Mouse (Mus musculus): Measurements from ENCODE around the gene Plb1. TPM values are rescaled to one million over a fixed set of nuclear protein-coding genes. Genes with fewer than 3 reads are reported as not detected.

The Plb1 gene
- total RNA-seq, 2 experiments from 2014 or later, result 0.91 to 1.8 TPM

- no peak for TF ChIP-seq CTCF (IDR thresholded peaks at IDR 0.05)
- DNase-seq (ENCODE audit: extremely low spot score in 1 of 2, low spot score in 2 of 2), result no peak
- intact Hi-C loops (cut with DNase I), result no loop called here
- Histone ChIP-seq H3K27ac (no peak overlapping the region), H3K4me3 (no peak overlapping the region)
These were observed 28.7 kb downstream of the Plb1 start for GRCm38 (mm10) chr5:32261251-32261650.

- intact Hi-C loops (cut with DNase I), result no loop called here
- no peak for DNase-seq (ENCODE audit: extremely low spot score in 1 of 2, low spot score in 2 of 2)
These were observed 30.0 kb downstream of the Plb1 start for GRCm38 (mm10) chr5:32262534-32262933.

GRCm38 (mm10) chr5:32272502-32272901 is 40.0 kb downstream of the Plb1 start:
- intact Hi-C loops (cut with DNase I), result no loop called here
- no peak for DNase-seq (ENCODE audit: extremely low spot score in 1 of 2, low spot score in 2 of 2)
- no peak for TF ChIP-seq CTCF (IDR thresholded peaks at IDR 0.05)
- Histone ChIP-seq H3K4me3 (no peak overlapping the region), H3K27ac (no peak overlapping the region)

More at GRCm38 (mm10) chr5:32262534-32262933, 30.0 kb downstream of the Plb1 start:
- Histone ChIP-seq H3K27ac (no peak overlapping the region), H3K4me3 (no peak overlapping the region)
- TF ChIP-seq CTCF (IDR thresholded peaks at IDR 0.05), result no peak

DNA sequence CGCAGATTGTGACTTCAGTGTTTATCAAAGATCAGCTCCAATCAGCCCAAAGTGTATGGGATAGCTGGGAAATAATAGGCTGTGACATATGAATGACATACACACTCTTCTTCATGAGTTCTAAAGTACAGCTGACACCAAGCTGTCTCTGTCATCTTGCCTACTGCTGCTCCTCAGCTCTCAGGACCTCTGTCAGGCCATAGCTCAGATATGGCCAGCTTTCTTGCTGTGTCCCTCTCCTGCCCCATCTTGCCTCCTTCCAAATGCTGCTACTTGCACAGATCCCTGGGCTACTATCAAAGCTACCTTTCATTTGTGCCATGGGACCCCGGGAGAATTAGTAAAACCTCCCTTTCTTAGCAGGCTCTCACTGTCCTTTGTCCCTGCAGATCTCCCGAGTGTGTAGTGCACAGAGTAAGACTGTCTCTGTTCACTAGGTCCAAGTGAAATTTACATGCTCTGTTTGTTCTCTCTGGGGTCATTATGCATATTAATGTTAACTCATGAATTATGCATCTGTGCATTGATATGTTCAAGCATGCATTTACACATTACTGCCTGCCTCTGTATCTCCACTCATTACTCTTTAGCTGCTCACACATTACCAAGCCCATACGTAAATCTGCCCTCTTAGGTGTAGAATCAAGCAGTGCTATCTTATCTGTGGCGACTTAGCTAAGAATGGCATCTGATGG is 45.6 kb downstream of the Plb1 start:
- TF ChIP-seq CTCF (IDR thresholded peaks at IDR 0.05), result no peak
- no peak overlapping the region for H3K27ac ChIP-seq
- no peak overlapping the region for H3K4me3 ChIP-seq
- no peak for DNase-seq (ENCODE audit: extremely low spot score in 1 of 2, low spot score in 2 of 2)
- intact Hi-C loops (cut with DNase I), result no loop called here

DNA sequence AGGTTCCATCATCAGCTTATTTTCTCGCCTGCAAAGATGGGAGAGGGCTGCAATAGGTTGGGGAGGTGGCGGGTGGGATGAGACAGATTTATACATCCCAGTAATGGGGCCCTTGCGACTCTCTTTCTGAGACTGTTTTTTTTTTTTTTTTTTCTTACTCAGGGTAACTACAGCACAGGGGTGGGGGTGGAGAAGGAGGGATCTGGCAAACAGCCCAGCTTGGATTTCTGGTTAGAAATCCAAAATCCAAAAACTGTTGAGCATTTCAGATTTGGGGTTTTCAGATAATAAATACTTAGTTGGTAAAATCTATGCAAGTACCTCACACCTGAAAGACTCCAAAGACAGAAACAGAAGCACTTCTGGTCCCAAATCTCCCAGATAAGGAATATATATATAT is 47.6 kb downstream of the Plb1 start:
- DNase-seq (ENCODE audit: extremely low spot score in 1 of 2, low spot score in 2 of 2), result no peak
- intact Hi-C loops (cut with DNase I), result no loop called here
- Histone ChIP-seq H3K27ac (no peak overlapping the region), H3K4me3 (no peak overlapping the region)
- no peak for TF ChIP-seq CTCF (IDR thresholded peaks at IDR 0.05)

DNA sequence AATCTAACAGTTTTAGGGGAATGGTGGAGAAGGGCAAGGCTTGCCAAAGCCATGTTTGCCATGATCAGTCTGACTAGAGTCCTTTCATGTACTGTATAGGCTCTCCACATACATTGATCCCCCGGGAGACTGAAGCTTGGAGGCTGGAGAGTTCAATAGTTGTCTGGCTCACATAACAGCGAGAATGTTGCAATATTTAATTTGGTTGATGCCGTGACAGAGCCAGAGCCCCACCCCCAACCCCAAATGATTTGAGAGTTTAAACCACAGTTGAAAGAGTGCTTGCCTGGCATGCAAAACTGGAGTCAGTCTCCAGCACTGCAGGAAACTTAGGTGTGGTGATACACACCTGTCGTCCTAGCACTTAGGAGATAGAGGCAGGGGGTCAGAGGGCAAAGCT is 49.8 kb downstream of the Plb1 start:
- DNase-seq (ENCODE audit: extremely low spot score in 1 of 2, low spot score in 2 of 2), result no peak
- Histone ChIP-seq H3K4me3 (no peak overlapping the region), H3K27ac (no peak overlapping the region)
- TF ChIP-seq CTCF (IDR thresholded peaks at IDR 0.05), result no peak
- intact Hi-C loops (cut with DNase I), result no loop called here

- H3K4me3 ChIP-seq, result no peak overlapping the region
- no peak for DNase-seq (ENCODE audit: extremely low spot score in 1 of 2, low spot score in 2 of 2)
- TF ChIP-seq CTCF (IDR thresholded peaks at IDR 0.05), result no peak
- H3K27ac ChIP-seq, result no peak overlapping the region
- intact Hi-C loops (cut with DNase I), result no loop called here
These were observed 50.9 kb downstream of the Plb1 start for GRCm38 (mm10) chr5:32283457-32283856.

GRCm38 (mm10) chr5:32286315-32286714 is 53.8 kb downstream of the Plb1 start:
- DNase-seq (ENCODE audit: extremely low spot score in 1 of 2, low spot score in 2 of 2), result no peak
- H3K4me3 ChIP-seq, result no peak overlapping the region
- H3K27ac ChIP-seq, result no peak overlapping the region
- intact Hi-C loops (cut with DNase I), result no loop called here
- no peak for TF ChIP-seq CTCF (IDR thresholded peaks at IDR 0.05)

- Histone ChIP-seq H3K4me3 (no peak overlapping the region), H3K27ac (no peak overlapping the region)
- DNase-seq (ENCODE audit: extremely low spot score in 1 of 2, low spot score in 2 of 2), result no peak
- intact Hi-C loops (cut with DNase I), result no loop called here
- no peak for TF ChIP-seq CTCF (IDR thresholded peaks at IDR 0.05)
These were observed 55.5 kb downstream of the Plb1 start for GRCm38 (mm10) chr5:32288021-32288420.

- intact Hi-C loops (cut with DNase I), result no loop called here
- Histone ChIP-seq H3K27ac (no peak overlapping the region), H3K4me3 (no peak overlapping the region)
- no peak for TF ChIP-seq CTCF (IDR thresholded peaks at IDR 0.05)
- DNase-seq (ENCODE audit: extremely low spot score in 1 of 2, low spot score in 2 of 2), result no peak
These were observed 58.8 kb downstream of the Plb1 start for GRCm38 (mm10) chr5:32291316-32291715.

DNA sequence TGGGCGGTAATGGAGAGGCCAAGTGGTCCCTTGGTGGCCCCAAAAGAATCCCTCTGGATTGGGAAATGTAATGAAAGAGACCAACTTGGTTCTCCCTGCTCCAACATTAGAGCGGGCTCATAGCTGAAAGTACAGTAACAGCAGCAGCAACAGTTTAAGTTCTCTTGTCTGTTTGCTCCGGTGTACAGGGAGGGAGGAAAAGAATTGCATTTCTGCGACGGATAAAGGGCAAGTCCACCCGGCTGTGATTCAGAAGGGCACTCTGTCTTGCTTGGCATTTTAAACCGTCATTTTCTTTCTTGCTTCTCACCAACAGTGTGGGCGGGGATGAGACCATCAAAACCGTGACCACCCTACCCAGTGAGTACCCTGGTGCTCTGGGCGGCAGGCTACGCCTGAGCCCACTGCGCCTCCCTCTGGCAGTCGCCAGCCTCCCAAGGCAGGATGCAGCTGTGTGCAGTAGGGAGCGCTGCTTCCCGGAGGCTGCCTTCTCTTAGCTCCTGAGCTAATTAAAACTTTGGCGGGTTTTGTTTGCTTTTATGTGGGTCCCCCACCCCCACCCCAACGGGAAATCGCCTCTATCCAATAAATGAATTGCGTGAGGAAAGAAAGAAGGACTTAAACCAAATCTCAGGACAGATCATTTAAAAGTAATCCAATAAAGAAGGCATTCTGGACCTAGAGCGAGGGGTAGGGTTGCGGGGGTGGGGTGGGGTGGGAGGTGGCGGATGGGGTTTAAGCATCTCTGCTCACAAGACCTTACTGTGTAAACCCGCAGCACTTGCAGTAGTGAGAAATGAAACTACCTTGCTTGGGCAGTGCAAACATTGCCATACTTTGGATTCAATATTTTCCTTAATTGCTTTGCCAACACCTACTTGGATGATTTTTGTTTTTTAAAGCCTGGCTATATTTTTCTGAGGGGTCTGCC is 70.7 kb downstream of the Plb1 start:
- TF ChIP-seq CTCF (IDR thresholded peaks at IDR 0.05), result peak; percentile 79
- Histone ChIP-seq H3K27ac (no peak overlapping the region), H3K4me3 (peak overlapping the region; percentile 4)
- intact Hi-C loops (cut with DNase I), result loop anchor here (1.0 to 5.0 kb wide), 2 partner anchors 81 to 740 kb away; no protein-coding TSS in a partner anchor
- DNase-seq (ENCODE audit: extremely low spot score in 1 of 2, low spot score in 2 of 2), result peak; percentile 59 to 63

- DNase-seq (ENCODE audit: extremely low spot score in 1 of 2, low spot score in 2 of 2), result no peak
- Histone ChIP-seq H3K27ac (no peak overlapping the region), H3K4me3 (no peak overlapping the region)
- intact Hi-C loops (cut with DNase I), result no loop called here
- no peak for TF ChIP-seq CTCF (IDR thresholded peaks at IDR 0.05)
These were observed 74.6 kb downstream of the Plb1 start for GRCm38 (mm10) chr5:32307106-32307505.

Data from left cerebral cortex, adult 2 months (tissue).